Mouse (Mus musculus): ENCODE results near the gene Rbfox3. TPM values are rescaled to one million over a fixed set of nuclear protein-coding genes. Genes with fewer than 3 reads are reported as not detected.

Rbfox3 gene
- polyA plus RNA-seq, 1 experiment from 2014 or later = 0.76 TPM

DNA sequence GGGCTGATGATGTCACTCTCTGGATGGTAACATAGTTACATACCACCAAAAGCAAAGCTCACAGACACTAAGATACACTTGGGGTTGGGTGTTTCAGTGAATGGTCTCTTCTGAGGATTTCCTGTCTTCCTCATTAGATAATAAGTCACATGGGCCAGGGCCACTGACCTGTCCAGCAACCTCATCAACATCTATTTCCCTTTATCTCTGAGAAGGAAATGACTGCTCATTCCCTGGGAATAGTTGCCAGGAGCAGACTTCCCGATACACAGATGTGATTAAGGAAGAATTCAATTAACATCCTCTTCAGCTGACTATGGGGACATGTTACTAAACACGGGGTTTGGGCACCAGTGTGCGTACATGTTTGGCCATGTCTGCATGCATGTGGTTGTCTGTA is 245.2 kb downstream of the Rbfox3 start:
- Histone ChIP-seq H3K9ac (ENCODE audit: low read length) (no peak overlapping the region), H3K4me1 (replicated peaks; ENCODE audit: control insufficient read depth, insufficient read depth) (no peaks in the 10 kb centered on the region), H3K4me2 (replicated peaks; ENCODE audit: low read depth) (no peak overlapping the region), H3K4me3 (ENCODE audit: low read depth, low read length) (no peak overlapping the region), H3K27ac (replicated peaks) (no peak overlapping the region), H3K27me3 (ENCODE audit: control insufficient read depth, insufficient read depth, low read length) (no peaks in the 10 kb centered on the region), H3K9me3 (ENCODE audit: control insufficient read depth, low read length) (no peaks in the 10 kb centered on the region), H3K36me3 (ENCODE audit: control insufficient read depth, insufficient read depth, low read length) (no peaks in the 10 kb centered on the region)
- WGBS = 75% methylated on average over 3 of the region's 3 CpGs
- ATAC-seq (ENCODE audit: low FRiP score, low TSS enrichment) = no peak
- TF ChIP-seq CTCF (IDR thresholded peaks at IDR 0.05; ENCODE audit: low read depth) (no peak), EP300 (optimal IDR thresholded peaks at IDR 0.05) (no peak)
- no peak for DNase-seq (ENCODE audit: low spot score)

DNA sequence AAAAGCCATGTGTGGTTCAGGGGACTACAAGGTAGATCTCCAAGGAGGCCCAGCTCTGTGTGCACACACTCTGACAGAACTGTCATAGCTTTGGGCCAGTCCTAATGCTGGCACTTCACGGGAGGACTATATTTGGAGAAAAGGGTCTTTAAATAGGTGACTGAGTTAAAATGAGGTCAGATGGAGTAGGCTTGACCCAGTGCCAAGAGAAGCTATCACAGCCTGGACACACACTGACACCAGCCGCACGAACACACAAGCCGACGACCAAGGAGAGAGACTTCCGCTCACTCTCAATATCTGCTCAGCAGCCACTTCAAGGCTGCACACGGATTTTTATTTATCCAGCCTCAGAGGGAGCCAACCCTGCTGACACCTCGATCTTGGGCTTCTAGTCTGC is 248.1 kb downstream of the Rbfox3 start:
- H3K27me3 ChIP-seq (ENCODE audit: control insufficient read depth, insufficient read depth, low read length) = no peaks in the 10 kb centered on the region
- WGBS = 67% methylated on average over 8 of the region's 8 CpGs
- no peak overlapping the region for H3K27ac ChIP-seq (replicated peaks)
- no peak overlapping the region for H3K4me2 ChIP-seq (replicated peaks; ENCODE audit: low read depth)
- no peaks in the 10 kb centered on the region for H3K36me3 ChIP-seq (ENCODE audit: control insufficient read depth, insufficient read depth, low read length)
- no peak for DNase-seq (ENCODE audit: low spot score)
- H3K4me3 ChIP-seq (ENCODE audit: low read depth, low read length) = no peak overlapping the region
- no peak for ATAC-seq (ENCODE audit: low FRiP score, low TSS enrichment)
- TF ChIP-seq CTCF (IDR thresholded peaks at IDR 0.05; ENCODE audit: low read depth) = no peak
- TF ChIP-seq EP300 (optimal IDR thresholded peaks at IDR 0.05) = no peak
- H3K4me1 ChIP-seq (replicated peaks; ENCODE audit: control insufficient read depth, insufficient read depth) = no peaks in the 10 kb centered on the region
- H3K9me3 ChIP-seq (ENCODE audit: control insufficient read depth, low read length) = no peaks in the 10 kb centered on the region
- no peak overlapping the region for H3K9ac ChIP-seq (ENCODE audit: low read length)

DNA sequence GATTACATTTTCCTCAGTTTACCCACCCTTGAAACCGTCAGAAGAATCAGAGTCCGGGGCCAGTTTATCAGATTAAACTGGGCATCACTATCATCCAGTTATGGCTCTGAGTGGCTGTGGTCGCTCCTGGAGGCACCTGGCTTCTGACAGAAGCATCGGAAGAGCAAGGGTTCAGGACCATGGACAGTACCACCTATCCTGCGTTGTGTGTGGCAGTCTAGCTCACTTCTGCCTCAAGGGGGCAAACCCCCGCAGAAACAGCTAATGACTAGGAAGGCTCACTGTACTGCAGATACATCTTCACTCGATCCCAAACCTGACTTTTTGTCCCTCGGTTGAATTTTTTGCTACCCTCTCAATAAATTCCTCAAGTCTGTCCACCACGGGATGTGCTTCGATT is 252.1 kb downstream of the Rbfox3 start:
- no peak overlapping the region for H3K9ac ChIP-seq (ENCODE audit: low read length)
- H3K9me3 ChIP-seq (ENCODE audit: control insufficient read depth, low read length) = no peaks in the 10 kb centered on the region
- 14% methylated on average over 10 of the region's 10 CpGs for WGBS
- no peak overlapping the region for H3K4me3 ChIP-seq (ENCODE audit: low read depth, low read length)
- H3K36me3 ChIP-seq (ENCODE audit: control insufficient read depth, insufficient read depth, low read length) = no peaks in the 10 kb centered on the region
- TF ChIP-seq CTCF (IDR thresholded peaks at IDR 0.05; ENCODE audit: low read depth) = peak; percentile 77
- TF ChIP-seq EP300 (optimal IDR thresholded peaks at IDR 0.05) = no peak
- H3K27me3 ChIP-seq (ENCODE audit: control insufficient read depth, insufficient read depth, low read length) = no peaks in the 10 kb centered on the region
- H3K4me1 ChIP-seq (replicated peaks; ENCODE audit: control insufficient read depth, insufficient read depth) = no peaks in the 10 kb centered on the region
- no peak for ATAC-seq (ENCODE audit: low FRiP score, low TSS enrichment)
- no peak overlapping the region for H3K4me2 ChIP-seq (replicated peaks; ENCODE audit: low read depth)
- H3K27ac ChIP-seq (replicated peaks) = no peak overlapping the region
- peak; percentile 50 for DNase-seq (ENCODE audit: low spot score)

DNA sequence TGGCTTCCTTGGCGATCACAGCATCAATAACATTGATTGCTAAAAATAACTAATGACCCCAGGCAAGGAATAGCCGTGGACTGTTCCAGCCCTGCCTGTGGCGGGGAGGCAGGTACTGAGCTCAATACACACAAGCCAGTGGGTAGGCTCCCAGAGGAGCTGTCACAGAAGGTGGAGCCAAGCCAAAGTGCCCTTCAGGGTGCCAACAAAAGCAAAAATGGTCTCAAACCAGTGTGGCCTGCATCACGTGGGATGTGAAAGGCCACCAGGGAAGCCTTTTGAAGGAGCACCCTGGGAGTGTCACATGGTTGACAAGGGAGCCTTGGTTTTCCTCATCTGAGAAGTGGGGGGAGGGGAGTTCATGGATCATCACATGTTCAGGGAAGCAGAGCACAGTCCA is 255.6 kb downstream of the Rbfox3 start:
- Histone ChIP-seq H3K9ac (ENCODE audit: low read length) (no peak overlapping the region), H3K36me3 (ENCODE audit: control insufficient read depth, insufficient read depth, low read length) (no peaks in the 10 kb centered on the region), H3K4me3 (ENCODE audit: low read depth, low read length) (no peak overlapping the region), H3K4me1 (replicated peaks; ENCODE audit: control insufficient read depth, insufficient read depth) (no peaks in the 10 kb centered on the region), H3K9me3 (ENCODE audit: control insufficient read depth, low read length) (no peaks in the 10 kb centered on the region), H3K27me3 (ENCODE audit: control insufficient read depth, insufficient read depth, low read length) (no peaks in the 10 kb centered on the region), H3K27ac (replicated peaks) (no peak overlapping the region), H3K4me2 (replicated peaks; ENCODE audit: low read depth) (no peak overlapping the region)
- no peak for TF ChIP-seq CTCF (IDR thresholded peaks at IDR 0.05; ENCODE audit: low read depth)
- TF ChIP-seq EP300 (optimal IDR thresholded peaks at IDR 0.05) = no peak
- no peak for DNase-seq (ENCODE audit: low spot score)
- 73% methylated on average over 4 of the region's 4 CpGs for WGBS
- ATAC-seq (ENCODE audit: low FRiP score, low TSS enrichment) = no peak

DNA sequence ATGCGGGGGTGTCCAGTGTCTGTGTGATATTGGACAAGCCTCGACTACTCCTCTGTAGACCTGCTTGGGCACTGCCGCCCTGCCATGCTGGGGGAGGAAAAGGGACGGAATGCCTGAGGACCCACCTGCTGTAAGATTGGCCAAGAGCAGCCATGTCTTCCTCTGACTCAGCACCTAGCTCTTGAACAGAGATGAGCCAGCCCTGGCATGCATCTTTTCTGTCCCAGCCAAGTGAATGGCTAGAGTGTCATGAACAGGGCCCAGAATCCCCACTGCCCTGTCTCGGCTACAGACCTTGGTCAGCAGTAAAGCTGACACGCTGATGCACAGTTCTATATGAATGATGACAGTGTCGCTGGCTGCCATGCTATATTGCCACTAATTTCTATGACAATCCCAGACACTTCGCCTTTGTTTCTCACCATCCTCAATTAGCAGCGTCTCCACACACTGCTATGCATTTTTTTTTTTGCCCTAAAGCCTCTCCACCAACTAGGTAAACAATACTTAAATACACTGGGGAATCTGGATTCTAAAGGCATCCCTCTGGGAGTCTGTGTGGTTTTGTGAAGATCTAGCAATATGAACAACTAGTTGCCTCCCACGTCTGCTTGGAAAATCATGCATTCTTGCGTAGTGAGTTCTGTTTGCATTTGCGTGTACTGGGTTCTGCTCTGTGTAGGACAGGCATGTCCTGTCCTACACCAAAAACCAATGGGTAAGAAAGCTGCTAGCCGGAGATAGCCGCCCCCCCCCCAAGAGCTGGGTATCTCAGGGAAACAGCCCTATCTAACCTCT is 257.7 kb downstream of the Rbfox3 start:
- Histone ChIP-seq H3K27me3 (ENCODE audit: control insufficient read depth, insufficient read depth, low read length) (no peaks in the 10 kb centered on the region), H3K27ac (replicated peaks) (no peak overlapping the region), H3K36me3 (ENCODE audit: control insufficient read depth, insufficient read depth, low read length) (no peaks in the 10 kb centered on the region), H3K9me3 (ENCODE audit: control insufficient read depth, low read length) (no peaks in the 10 kb centered on the region), H3K4me2 (replicated peaks; ENCODE audit: low read depth) (no peak overlapping the region), H3K4me3 (ENCODE audit: low read depth, low read length) (no peak overlapping the region), H3K4me1 (replicated peaks; ENCODE audit: control insufficient read depth, insufficient read depth) (no peaks in the 10 kb centered on the region), H3K9ac (ENCODE audit: low read length) (no peak overlapping the region)
- TF ChIP-seq EP300 (optimal IDR thresholded peaks at IDR 0.05) (no peak), CTCF (IDR thresholded peaks at IDR 0.05; ENCODE audit: low read depth) (no peak)
- WGBS = 86% methylated on average over 14 of the region's 14 CpGs
- DNase-seq (ENCODE audit: low spot score) (no peak), ATAC-seq (ENCODE audit: low FRiP score, low TSS enrichment) (no peak)

DNA sequence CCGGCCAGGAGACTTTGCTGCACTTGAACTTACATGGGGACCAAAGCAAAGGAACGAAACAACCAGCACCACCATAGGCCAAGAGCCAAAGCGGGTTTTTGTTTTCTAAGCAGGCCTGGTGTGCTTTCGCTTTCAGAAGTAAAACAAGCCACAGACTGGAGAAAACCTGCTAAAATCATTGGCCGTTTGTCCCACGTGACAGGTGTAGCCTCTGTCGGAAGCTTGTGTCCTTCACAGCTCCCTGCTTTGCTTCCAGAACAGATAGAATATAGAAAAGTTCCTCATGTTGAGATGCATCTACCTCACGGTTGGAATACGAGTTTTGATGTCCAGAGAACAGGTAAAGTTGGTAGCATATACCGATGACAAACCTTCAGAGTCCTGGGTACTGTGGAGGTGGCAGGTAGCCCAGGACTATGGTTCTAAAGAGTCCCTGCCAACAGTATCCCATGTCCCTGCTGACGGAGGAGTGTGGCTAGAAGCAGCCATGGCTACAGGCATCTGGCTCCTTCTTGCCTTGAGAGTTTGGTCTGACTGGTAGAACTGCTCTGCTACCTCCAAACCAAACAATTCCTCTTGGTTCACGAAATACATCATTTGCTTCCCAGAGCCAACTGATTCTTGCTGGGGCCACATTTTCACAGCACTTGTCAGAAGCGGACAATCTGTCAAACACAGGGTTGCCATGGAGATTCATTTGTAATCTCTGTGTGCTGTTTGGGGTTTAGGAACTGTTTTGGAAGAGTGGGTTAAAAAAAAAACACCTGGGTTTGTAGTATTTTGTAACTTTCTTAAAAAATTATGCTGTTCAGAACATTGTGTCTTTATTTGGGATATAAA is 258.8 kb downstream of the Rbfox3 start:
- DNase-seq (ENCODE audit: low spot score) (no peak), ATAC-seq (ENCODE audit: low FRiP score, low TSS enrichment) (no peak)
- TF ChIP-seq CTCF (IDR thresholded peaks at IDR 0.05; ENCODE audit: low read depth) (no peak), EP300 (optimal IDR thresholded peaks at IDR 0.05) (no peak)
- Histone ChIP-seq H3K27me3 (ENCODE audit: control insufficient read depth, insufficient read depth, low read length) (no peaks in the 10 kb centered on the region), H3K4me2 (replicated peaks; ENCODE audit: low read depth) (no peak overlapping the region), H3K4me3 (ENCODE audit: low read depth, low read length) (no peak overlapping the region), H3K27ac (replicated peaks) (no peak overlapping the region), H3K9me3 (ENCODE audit: control insufficient read depth, low read length) (no peaks in the 10 kb centered on the region), H3K4me1 (replicated peaks; ENCODE audit: control insufficient read depth, insufficient read depth) (no peaks in the 10 kb centered on the region), H3K9ac (ENCODE audit: low read length) (no peak overlapping the region), H3K36me3 (ENCODE audit: control insufficient read depth, insufficient read depth, low read length) (no peaks in the 10 kb centered on the region)
- WGBS = 76% methylated on average over 13 of the region's 13 CpGs

Measured in stomach, postnatal 0 days (tissue).